Mouse (Mus musculus): ENCODE results near the gene Cyp2c68.
"Not testable (repeated sequence)": the region's sequence is repeated elsewhere in the genome, so short reads cannot be mapped to it uniquely, and the experiment has no call there.

Cyp2c68 gene

GRCm38 (mm10) chr19:39740920-39741319 is at the start of gene Cyp2c68:
TSS of gene Cyp2c68 (minus strand) at chr19:39741054.
- no peak for DNase-seq

GRCm38 (mm10) chr19:39785458-39785857 is 44.6 kb upstream of the Cyp2c68 start:
- not testable (repeated sequence) for DNase-seq

GRCm38 (mm10) chr19:39745357-39745756 is 4.5 kb upstream of the Cyp2c68 start:
- DNase-seq = no peak

DNA sequence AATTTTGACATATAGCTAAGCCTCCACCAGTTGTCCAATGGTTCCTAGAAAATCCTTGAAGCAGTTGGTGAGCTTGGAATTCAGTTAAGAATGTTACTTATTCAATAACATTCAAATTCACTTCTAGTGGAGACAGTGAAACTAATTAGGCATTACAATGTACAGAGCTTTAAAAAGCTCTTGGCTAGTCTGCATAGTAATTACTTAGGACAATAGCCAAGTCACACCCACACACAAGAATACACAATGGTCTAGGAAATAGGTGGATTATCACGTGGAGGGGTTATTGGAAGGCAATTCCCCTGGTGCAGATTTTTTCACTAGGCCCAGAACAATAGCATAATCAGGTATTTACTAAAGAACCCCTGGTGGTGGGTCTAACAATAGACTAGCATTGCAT is 3.5 kb upstream of the Cyp2c68 start:
- not testable (repeated sequence) for DNase-seq

- DNase-seq = not testable (repeated sequence)
Measured at GRCm38 (mm10) chr19:39711116-39711515, 29.7 kb downstream of the Cyp2c68 start.

DNA sequence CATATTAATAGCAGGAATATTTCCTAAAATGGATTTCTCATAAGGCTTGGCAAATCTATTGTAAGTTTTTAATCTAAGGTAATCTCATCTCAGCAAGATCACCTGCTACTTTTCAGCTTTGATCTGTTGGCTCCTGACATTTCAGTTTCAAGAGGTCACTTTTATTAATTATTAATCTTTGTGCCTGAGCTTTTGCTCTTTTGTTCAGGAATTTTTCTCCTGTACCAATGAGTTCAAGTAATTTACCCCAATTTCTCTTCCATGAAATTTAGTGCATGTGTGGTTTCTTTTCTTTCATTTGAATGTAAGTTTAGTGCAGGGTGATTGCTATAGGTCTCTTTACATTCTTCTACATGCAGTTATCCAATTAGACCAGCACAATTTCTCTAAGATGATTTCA is 75.2 kb downstream of the Cyp2c68 start:
- not testable (repeated sequence) for DNase-seq

GRCm38 (mm10) chr19:39652381-39652780 is 88.5 kb downstream of the Cyp2c68 start:
- no peak for DNase-seq

DNA sequence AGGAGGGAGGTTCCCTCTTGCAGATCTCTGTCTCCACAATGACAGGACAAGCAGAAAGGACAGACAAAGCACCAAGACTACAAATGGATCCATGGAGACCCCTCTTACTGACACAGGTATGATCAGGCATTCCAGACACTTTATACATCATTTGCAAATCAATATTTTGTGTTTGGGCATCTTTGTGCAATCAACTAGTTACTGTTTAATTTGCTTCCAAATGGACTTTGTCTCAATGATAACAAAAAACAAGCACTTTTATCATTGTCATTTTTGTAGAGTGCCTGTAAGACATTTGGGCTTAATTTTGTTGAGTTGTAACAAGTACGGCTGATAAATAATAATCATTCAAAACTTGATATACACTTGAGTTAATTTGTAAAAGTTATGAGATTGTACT is 91.9 kb downstream of the Cyp2c68 start, which contains the start of gene Cyp2c67:
TSS of gene Cyp2c67 (minus strand) at position 114 of the 400 bp plus-strand sequence.
- DNase-seq = no peak

DNA sequence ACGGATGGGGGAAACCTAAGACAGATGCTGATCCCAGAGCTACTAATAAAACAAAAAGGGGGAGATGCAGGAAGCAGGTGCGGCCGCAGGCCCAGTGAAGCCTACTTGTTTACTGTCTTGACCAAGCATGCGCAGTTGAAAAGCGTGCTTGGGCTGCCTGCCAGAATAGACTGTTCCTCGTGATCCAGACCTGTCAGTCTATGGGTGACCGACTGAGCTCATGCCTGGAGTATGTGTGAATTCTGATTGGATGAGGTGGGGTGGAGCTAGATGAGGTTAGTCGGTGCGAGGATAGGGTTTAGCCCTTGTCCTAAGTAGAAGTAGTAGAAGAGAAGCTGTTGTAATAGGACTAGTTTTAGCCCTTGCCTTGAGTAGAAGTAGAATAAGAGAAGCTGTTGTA is 93.3 kb downstream of the Cyp2c68 start:
- no peak for DNase-seq

DNA sequence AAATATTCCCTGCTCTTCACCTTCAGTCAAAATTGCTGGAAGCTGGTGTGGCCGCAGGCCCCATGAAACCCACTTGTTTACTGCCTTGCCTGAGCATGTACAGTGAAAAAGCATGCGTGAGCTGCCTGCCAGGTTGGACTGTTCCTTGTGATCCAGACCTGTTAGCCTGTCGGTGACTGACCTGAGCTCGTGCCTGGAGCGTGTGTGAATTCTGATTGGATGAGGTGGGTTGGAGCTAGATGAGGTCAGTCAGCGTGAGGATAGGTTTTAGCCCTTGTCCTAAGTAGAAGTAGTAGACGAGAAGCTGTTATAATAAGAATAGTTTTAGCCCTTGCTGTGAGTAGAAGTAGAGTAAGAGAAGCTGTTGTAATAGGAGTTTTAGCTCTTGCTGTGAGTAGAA is 96.3 kb downstream of the Cyp2c68 start:
- not testable (repeated sequence) for DNase-seq

Data from layer of hippocampus, adult 9-11 months (tissue).